Mouse (Mus musculus): ENCODE measurements around the gene Arl14. TPM values are rescaled to one million over a fixed set of nuclear protein-coding genes. Genes with fewer than 3 reads are reported as not detected.
"Not testable (repeated sequence)": the region's sequence is repeated elsewhere in the genome, so short reads cannot be mapped to it uniquely, and the experiment has no call there.

Arl14 gene
- polyA plus RNA-seq, 1 experiment from 2014 or later, result not detected

- Histone ChIP-seq H3K4me3 (no peak overlapping the region), H3K4me2 (replicated peaks) (no peak overlapping the region), H3K9me3 (no peaks in the 10 kb centered on the region), H3K27me3 (no peaks in the 10 kb centered on the region), H3K27ac (replicated peaks) (no peak overlapping the region), H3K36me3 (no peaks in the 10 kb centered on the region), H3K9ac (replicated peaks) (no peak overlapping the region), H3K4me1 (no peaks in the 10 kb centered on the region)
- WGBS, result 82% methylated on average over 7 of the region's 7 CpGs
- ATAC-seq (ENCODE audit: low FRiP score, low read depth), result no peak
These were observed 768 bp downstream of the Arl14 start for GRCm38 (mm10) chr3:69222987-69223386.

- Histone ChIP-seq H3K4me1 (no peaks in the 10 kb centered on the region), H3K27me3 (no peaks in the 10 kb centered on the region), H3K4me2 (replicated peaks) (no peak overlapping the region), H3K9me3 (no peaks in the 10 kb centered on the region), H3K27ac (replicated peaks) (no peak overlapping the region), H3K9ac (replicated peaks) (no peak overlapping the region), H3K36me3 (no peaks in the 10 kb centered on the region), H3K4me3 (no peak overlapping the region)
- WGBS, result 79% methylated on average over 8 of the region's 8 CpGs
- ATAC-seq (ENCODE audit: low FRiP score, low read depth), result no peak
These were observed 1.4 kb downstream of the Arl14 start for GRCm38 (mm10) chr3:69223666-69224065.

GRCm38 (mm10) chr3:69225019-69225418 lies 2.8 kb downstream of the Arl14 start:
- Histone ChIP-seq H3K9me3 (no peaks in the 10 kb centered on the region), H3K36me3 (no peaks in the 10 kb centered on the region), H3K27me3 (no peaks in the 10 kb centered on the region), H3K9ac (replicated peaks) (no peak overlapping the region), H3K27ac (replicated peaks) (no peak overlapping the region), H3K4me1 (no peaks in the 10 kb centered on the region), H3K4me3 (no peak overlapping the region), H3K4me2 (replicated peaks) (no peak overlapping the region)
- no peak for ATAC-seq (ENCODE audit: low FRiP score, low read depth)

- ATAC-seq (ENCODE audit: low FRiP score, low read depth), result no peak
- no peak overlapping the region for H3K4me2 ChIP-seq (replicated peaks)
These were observed 4.3 kb downstream of the Arl14 start for GRCm38 (mm10) chr3:69226496-69226895.

GRCm38 (mm10) chr3:69228002-69228401 lies 5.8 kb downstream of the Arl14 start:
- Histone ChIP-seq H3K4me1 (no peaks in the 10 kb centered on the region), H3K9me3 (no peaks in the 10 kb centered on the region), H3K27ac (replicated peaks) (no peak overlapping the region), H3K4me3 (no peak overlapping the region), H3K36me3 (no peaks in the 10 kb centered on the region), H3K4me2 (replicated peaks) (no peak overlapping the region), H3K27me3 (no peaks in the 10 kb centered on the region), H3K9ac (replicated peaks) (no peak overlapping the region)
- 88% methylated on average over 1 of the region's 1 CpGs for WGBS
- no peak for ATAC-seq (ENCODE audit: low FRiP score, low read depth)

More at GRCm38 (mm10) chr3:69226496-69226895, 4.3 kb downstream of the Arl14 start:
- Histone ChIP-seq H3K36me3 (no peaks in the 10 kb centered on the region), H3K4me3 (no peak overlapping the region), H3K27me3 (no peaks in the 10 kb centered on the region), H3K9ac (replicated peaks) (no peak overlapping the region), H3K4me1 (no peaks in the 10 kb centered on the region), H3K27ac (replicated peaks) (no peak overlapping the region), H3K9me3 (no peaks in the 10 kb centered on the region)
- 78% methylated on average over 2 of the region's 2 CpGs for WGBS

- H3K27ac ChIP-seq (replicated peaks), result no peak overlapping the region
- no peak overlapping the region for H3K9ac ChIP-seq (replicated peaks)
- no peak overlapping the region for H3K4me2 ChIP-seq (replicated peaks)
- ATAC-seq (ENCODE audit: low FRiP score, low read depth), result no peak
- H3K9me3 ChIP-seq, result no peaks in the 10 kb centered on the region
- H3K4me1 ChIP-seq, result no peaks in the 10 kb centered on the region
- H3K36me3 ChIP-seq, result no peaks in the 10 kb centered on the region
- WGBS, result 92% methylated on average over 14 of the region's 14 CpGs
- H3K27me3 ChIP-seq, result no peaks in the 10 kb centered on the region
- H3K4me3 ChIP-seq, result no peak overlapping the region
These were observed 9.4 kb downstream of the Arl14 start for GRCm38 (mm10) chr3:69231522-69232138.

- H3K4me1 ChIP-seq; H3K4me3 ChIP-seq; H3K36me3 ChIP-seq; H3K9ac ChIP-seq (replicated peaks); H3K9me3 ChIP-seq; H3K4me2 ChIP-seq (replicated peaks); ATAC-seq (ENCODE audit: low FRiP score, low read depth); H3K27ac ChIP-seq (replicated peaks); H3K27me3 ChIP-seq: not testable (repeated sequence)
- 88% methylated on average over 10 of the region's 10 CpGs for WGBS
These were observed 11.5 kb downstream of the Arl14 start for GRCm38 (mm10) chr3:69233552-69234189.

GRCm38 (mm10) chr3:69234525-69234924 lies 12.3 kb downstream of the Arl14 start:
- Histone ChIP-seq H3K4me2 (replicated peaks) (no peak overlapping the region), H3K4me1 (no peaks in the 10 kb centered on the region), H3K9ac (replicated peaks) (no peak overlapping the region), H3K27ac (replicated peaks) (no peak overlapping the region), H3K4me3 (no peak overlapping the region), H3K9me3 (no peaks in the 10 kb centered on the region), H3K36me3 (no peaks in the 10 kb centered on the region), H3K27me3 (no peaks in the 10 kb centered on the region)
- no peak for ATAC-seq (ENCODE audit: low FRiP score, low read depth)
- 85% methylated on average over 1 of the region's 1 CpGs for WGBS

GRCm38 (mm10) chr3:69235806-69236205 lies 13.6 kb downstream of the Arl14 start:
- Histone ChIP-seq H3K36me3 (no peaks in the 10 kb centered on the region), H3K4me2 (replicated peaks) (no peak overlapping the region), H3K4me3 (no peak overlapping the region), H3K27ac (replicated peaks) (no peak overlapping the region), H3K9me3 (no peaks in the 10 kb centered on the region), H3K9ac (replicated peaks) (no peak overlapping the region), H3K4me1 (no peaks in the 10 kb centered on the region), H3K27me3 (no peaks in the 10 kb centered on the region)
- ATAC-seq (ENCODE audit: low FRiP score, low read depth), result no peak
- WGBS, result 73% methylated on average over 3 of the region's 3 CpGs

- no peak overlapping the region for H3K9ac ChIP-seq (replicated peaks)
- H3K36me3 ChIP-seq, result no peaks in the 10 kb centered on the region
- ATAC-seq (ENCODE audit: low FRiP score, low read depth), result no peak
- H3K9me3 ChIP-seq, result no peaks in the 10 kb centered on the region
- H3K27me3 ChIP-seq, result peaks cover 5% of the 10 kb centered on the region; the same call in 1 of the 2 replicates
- H3K4me2 ChIP-seq (replicated peaks), result no peak overlapping the region
- H3K27ac ChIP-seq (replicated peaks), result no peak overlapping the region
- H3K4me1 ChIP-seq, result no peaks in the 10 kb centered on the region
- WGBS, result 88% methylated on average over 12 of the region's 12 CpGs
- H3K4me3 ChIP-seq, result no peak overlapping the region
These were observed 14.3 kb downstream of the Arl14 start for GRCm38 (mm10) chr3:69236491-69236890.

GRCm38 (mm10) chr3:69238141-69238851 lies 16.1 kb downstream of the Arl14 start:
- 48% methylated on average over 12 of the region's 12 CpGs for WGBS
- H3K27me3 ChIP-seq, result peaks cover 5% of the 10 kb centered on the region; the same call in 1 of the 2 replicates
- ATAC-seq (ENCODE audit: low FRiP score, low read depth), result 0 out of 2 replicates have a peak, but pooled peaks have one; percentile 34
- H3K4me2 ChIP-seq (replicated peaks), result no peak overlapping the region
- H3K4me3 ChIP-seq, result no peak overlapping the region
- no peak overlapping the region for H3K27ac ChIP-seq (replicated peaks)
- no peaks in the 10 kb centered on the region for H3K36me3 ChIP-seq
- H3K9ac ChIP-seq (replicated peaks), result no peak overlapping the region
- no peaks in the 10 kb centered on the region for H3K9me3 ChIP-seq
- H3K4me1 ChIP-seq, result no peaks in the 10 kb centered on the region

GRCm38 (mm10) chr3:69239246-69239645 lies 17.0 kb downstream of the Arl14 start:
- Histone ChIP-seq H3K36me3 (no peaks in the 10 kb centered on the region), H3K27me3 (peaks cover 5% of the 10 kb centered on the region; the same call in 1 of the 2 replicates), H3K4me2 (replicated peaks) (no peak overlapping the region), H3K27ac (replicated peaks) (no peak overlapping the region), H3K9ac (replicated peaks) (no peak overlapping the region), H3K9me3 (no peaks in the 10 kb centered on the region), H3K4me3 (no peak overlapping the region), H3K4me1 (no peaks in the 10 kb centered on the region)
- 79% methylated on average over 5 of the region's 5 CpGs for WGBS
- ATAC-seq (ENCODE audit: low FRiP score, low read depth), result no peak
